Mouse (Mus musculus): ENCODE results near the gene 2300002M23Rik. TPM values are rescaled to one million over a fixed set of nuclear protein-coding genes. Genes with fewer than 3 reads are reported as not detected.

2300002M23Rik gene
- polyA plus RNA-seq, 2 experiments from 2014 or later, result not detected

- ATAC-seq, result no peak
These were observed 10.4 kb upstream of the 2300002M23Rik start for GRCm38 (mm10) chr17:35556812-35557211.

- no peak for ATAC-seq
These were observed 9.9 kb upstream of the 2300002M23Rik start for GRCm38 (mm10) chr17:35557351-35557750.

GRCm38 (mm10) chr17:35558216-35558615, 9.0 kb upstream of the 2300002M23Rik start:
- ATAC-seq, result no peak

- ATAC-seq, result no peak
These were observed 517 bp downstream of the 2300002M23Rik start for GRCm38 (mm10) chr17:35567767-35568166.

- no peak for ATAC-seq
These were observed 2.1 kb downstream of the 2300002M23Rik start for GRCm38 (mm10) chr17:35569091-35569944.

- ATAC-seq, result no peak
These were observed 3.6 kb downstream of the 2300002M23Rik start for GRCm38 (mm10) chr17:35570836-35571235.

- no peak for ATAC-seq
These were observed 4.2 kb downstream of the 2300002M23Rik start for GRCm38 (mm10) chr17:35571477-35571876.

- ATAC-seq, result peak; percentile 74
These were observed 11.0 kb downstream of the 2300002M23Rik start for GRCm38 (mm10) chr17:35578211-35578610.

- ATAC-seq, result no peak
These were observed 15.7 kb downstream of the 2300002M23Rik start for GRCm38 (mm10) chr17:35582900-35583299.

GRCm38 (mm10) chr17:35584330-35584937, 17.2 kb downstream of the 2300002M23Rik start:
- peak; percentile 64 for ATAC-seq

GRCm38 (mm10) chr17:35587291-35587690, 20.0 kb downstream of the 2300002M23Rik start:
- no peak for ATAC-seq

GRCm38 (mm10) chr17:35588387-35588786, 21.1 kb downstream of the 2300002M23Rik start:
- no peak for ATAC-seq

- ATAC-seq, result peak; percentile 71
These were observed 23.4 kb downstream of the 2300002M23Rik start for GRCm38 (mm10) chr17:35590410-35591218.

GRCm38 (mm10) chr17:35591219-35591578, 23.9 kb downstream of the 2300002M23Rik start:
- no peak for ATAC-seq

GRCm38 (mm10) chr17:35591731-35592130, 24.5 kb downstream of the 2300002M23Rik start:
- ATAC-seq, result no peak

- no peak for ATAC-seq
These were observed 24.9 kb downstream of the 2300002M23Rik start for GRCm38 (mm10) chr17:35592131-35592530.

- ATAC-seq, result no peak
These were observed 26.5 kb downstream of the 2300002M23Rik start for GRCm38 (mm10) chr17:35593786-35594185.

- ATAC-seq, result no peak
These were observed 27.2 kb downstream of the 2300002M23Rik start for GRCm38 (mm10) chr17:35594456-35594855.

GRCm38 (mm10) chr17:35597399-35597798, 30.1 kb downstream of the 2300002M23Rik start:
- no peak for ATAC-seq

- no peak for ATAC-seq
These were observed 34.0 kb downstream of the 2300002M23Rik start, which contains the start of gene Sfta2 for GRCm38 (mm10) chr17:35601249-35601648. Gene Sfta2, plus strand, starts transcription at chr17:35601549.

GRCm38 (mm10) chr17:35601736-35602354, 34.6 kb downstream of the 2300002M23Rik start:
- ATAC-seq, result no peak

GRCm38 (mm10) chr17:35617127-35617526, 49.9 kb downstream of the 2300002M23Rik start:
- no peak for ATAC-seq
